Mouse (Mus musculus): Measurements from ENCODE around the gene L3mbtl4.

- TF ChIP-seq MAFK (IDR thresholded peaks at IDR 0.05; ENCODE audit: insufficient replicate concordance, low read length) (no peak), EP300 (IDR thresholded peaks at IDR 0.05; ENCODE audit: low read length) (no peak), MAX (IDR thresholded peaks at IDR 0.05; ENCODE audit: low read length) (no peak), POLR2A (IDR thresholded peaks at IDR 0.05; ENCODE audit: low read depth, low read length) (no peak), JUN (IDR thresholded peaks at IDR 0.05; ENCODE audit: insufficient read depth, low read depth, low read length) (no peak), CTCF (conservative IDR thresholded peaks at IDR 0.05 in 1 of 2, IDR thresholded peaks at IDR 0.05 in 1 of 2; ENCODE audit: low read depth in 2 of 2, low read length in 2 of 2) (no peak), TBP (conservative IDR thresholded peaks at IDR 0.05; ENCODE audit: low read depth, low read length) (no peak), ZC3H11A (IDR thresholded peaks at IDR 0.05; ENCODE audit: low read depth, low read length) (no peak)
These were observed 149.3 kb downstream of the L3mbtl4 start for GRCm38 (mm10) chr17:68422663-68423498.
